8 mouse cellular contexts compared by ENCODE assay signal in genomic region chr12:69129634-69130310, GRCm38 (mm10). TPM values are rescaled to one million over a fixed set of nuclear protein-coding genes. Genes with fewer than 3 reads are reported as not detected.
DNase-seq lines count a peak whose midpoint lies in the region; ATAC-seq and TF ChIP-seq lines count a peak whose summit lies in the region.

No protein-coding gene starts in this region.

- no peaks in the 10 kb centered on the region for H3K36me3 ChIP-seq in kidney, adult 2 months (ENCODE audit: control insufficient read depth, insufficient read depth, low read length)
- H3K36me3 ChIP-seq in ES-E14 (ENCODE audit: control insufficient read depth, insufficient read depth, low read length, poor library complexity, severe bottlenecking), result no peaks in the 10 kb centered on the region
- no peaks in the 10 kb centered on the region for H3K36me3 ChIP-seq in embryonic facial prominence, embryonic 12.5 days
- H3K36me3 ChIP-seq in liver, embryonic 16.5 days (ENCODE audit: control insufficient read depth, insufficient read depth), result no peaks in the 10 kb centered on the region

- no peak for ATAC-seq in embryonic facial prominence, embryonic 12.5 days (ENCODE audit: insufficient number of reproducible peaks, insufficient read depth, low FRiP score, low TSS enrichment)
- ATAC-seq in liver, embryonic 16.5 days (ENCODE audit: low read depth), result no peak
- no peak for ATAC-seq in cerebellum, adult (ENCODE audit: insufficient number of reproducible peaks, low FRiP score, low TSS enrichment)

- H3K9ac ChIP-seq in ES-E14 (ENCODE audit: insufficient read depth, low read depth, low read length, poor library complexity, severe bottlenecking), result no peak overlapping the region
- H3K9ac ChIP-seq in embryonic facial prominence, embryonic 12.5 days, result no peak overlapping the region
- H3K9ac ChIP-seq in liver, embryonic 16.5 days (ENCODE audit: low read depth, low read length), result no peak overlapping the region

- no peak for TF ChIP-seq CTCF in kidney, adult 2 months (conservative IDR thresholded peaks at IDR 0.05; ENCODE audit: insufficient read depth, insufficient read length, low read depth, low read length)

- H3K4me3 ChIP-seq in kidney, adult 2 months (ENCODE audit: insufficient read depth, low read depth, low read length), result no peak overlapping the region
- peak overlapping the region; percentile 15 to 31; a peak in 3 of 4 replicates for H3K4me3 ChIP-seq in ES-E14 (ENCODE audit: insufficient read depth in 1 of 2, low read depth in 1 of 2, low read length in 2 of 2, poor library complexity in 1 of 2, severe bottlenecking in 1 of 2)
- H3K4me3 ChIP-seq in embryonic facial prominence, embryonic 12.5 days, result no peak overlapping the region
- peak overlapping the region; percentile 34 for H3K4me3 ChIP-seq in liver, embryonic 16.5 days (ENCODE audit: low read depth, low read length)

- in situ Hi-C loops in ES-E14 (cut with MboI; ENCODE audit: low sequenced_read_pairs in 2 of 2, unreplicated experiment in 2 of 2), result no loop called here

- H3K4me1 ChIP-seq in kidney, adult 2 months (ENCODE audit: control insufficient read depth, insufficient read depth, low read length), result no peaks in the 10 kb centered on the region
- peaks cover 6 to 9% of the 10 kb centered on the region in 2 experiments for H3K4me1 ChIP-seq in ES-E14 (ENCODE audit: control insufficient read depth in 2 of 2, insufficient read depth in 2 of 2, low read length in 2 of 2, poor library complexity in 1 of 2)
- H3K4me1 ChIP-seq in embryonic facial prominence, embryonic 12.5 days, result no peaks in the 10 kb centered on the region
- H3K4me1 ChIP-seq in liver, embryonic 16.5 days (ENCODE audit: control insufficient read depth, low read depth, low read length), result no peaks in the 10 kb centered on the region

- WGBS in kidney, adult 2 months, result 41% methylated on average over 18 of the region's 18 CpGs
- 41% methylated on average over 18 of the region's 18 CpGs for WGBS in embryonic facial prominence, embryonic 12.5 days
- 39% methylated on average over 18 of the region's 18 CpGs for WGBS in liver, embryonic 16.5 days (ENCODE audit: insufficient replicate concordance)

- H3K27ac ChIP-seq in kidney, adult 2 months (ENCODE audit: insufficient read depth, low read depth, low read length), result no peak overlapping the region
- no peak overlapping the region; the same call in 1 of the 2 replicates for H3K27ac ChIP-seq in ES-E14 (ENCODE audit: insufficient read depth, low read depth, low read length, poor library complexity, severe bottlenecking)
- H3K27ac ChIP-seq in embryonic facial prominence, embryonic 12.5 days, result no peak overlapping the region
- no peak overlapping the region for H3K27ac ChIP-seq in liver, embryonic 16.5 days (ENCODE audit: low read length)

- no peaks in the 10 kb centered on the region for H3K9me3 ChIP-seq in ES-E14 (ENCODE audit: control insufficient read depth, insufficient read depth, low read depth, low read length)
- no peaks in the 10 kb centered on the region for H3K9me3 ChIP-seq in embryonic facial prominence, embryonic 12.5 days
- H3K9me3 ChIP-seq in liver, embryonic 16.5 days (replicated peaks; ENCODE audit: control insufficient read depth, low read length), result no peaks in the 10 kb centered on the region

- H3K27me3 ChIP-seq in kidney, adult 2 months (replicated peaks; ENCODE audit: control insufficient read depth, insufficient read depth, low read length), result no peaks in the 10 kb centered on the region
- no peaks in the 10 kb centered on the region for H3K27me3 ChIP-seq in embryonic facial prominence, embryonic 12.5 days
- H3K27me3 ChIP-seq in liver, embryonic 16.5 days (ENCODE audit: control insufficient read depth, insufficient read depth, low read depth, low read length), result no peaks in the 10 kb centered on the region

- peak; percentile 2 for DNase-seq in kidney, adult 2 months
- DNase-seq in kidney, postnatal 25 days, result no peak
- peak; percentile 40 for DNase-seq in ES-E14 (ENCODE audit: low read depth, low spot score)
- no peak for DNase-seq in urinary bladder, postnatal 4 days (ENCODE audit: low spot score in 2 of 2)
- DNase-seq in left cerebral cortex, adult 18-20 months (ENCODE audit: low spot score in 2 of 2), result no peak

- no peak for TF ChIP-seq POLR2A in kidney, adult 2 months (IDR thresholded peaks at IDR 0.05; ENCODE audit: low read depth, low read length)

- H3K4me2 ChIP-seq in embryonic facial prominence, embryonic 12.5 days (replicated peaks), result peak overlapping the region; percentile 26; the same call in 1 of the 2 replicates
- peak overlapping the region; percentile 45 for H3K4me2 ChIP-seq in liver, embryonic 16.5 days (ENCODE audit: low read depth, low read length)

TF ChIP-seq in ES-E14, 5 proteins besides CTCF, POLR2A, EP300 and RAD21:
- TF ChIP-seq ZNF384 (IDR thresholded peaks at IDR 0.05; ENCODE audit: low read depth, low read length) (no peak), HCFC1 (IDR thresholded peaks at IDR 0.05; ENCODE audit: borderline replicate concordance, insufficient read depth, low read length) (no peak), MAFK (IDR thresholded peaks at IDR 0.05; ENCODE audit: insufficient read depth, low read depth, low read length) (no peak), CHD2 (IDR thresholded peaks at IDR 0.05; ENCODE audit: low read depth, low read length) (no peak), ZC3H11A (IDR thresholded peaks at IDR 0.05; ENCODE audit: borderline replicate concordance, low read depth, low read length) (no peak)

RNA-seq across cellular contexts. Expression of gene Rps29, which starts 29.2 kb away (rescaled TPM):
- polyA plus RNA-seq in kidney, adult 2 months (2012; rRNA removed), result 1,269 and 1,739 TPM in 2 replicates
- total RNA-seq in ES-E14 (2012; rRNA removed), result 5,422 and 5,676 TPM in 2 replicates
- polyA plus RNA-seq in embryonic facial prominence, embryonic 12.5 days (2016; fragmentation: Nextera tagmentation; extraction: Ambion mirVana), result 1,602 and 1,617 TPM in 2 replicates
- polyA plus RNA-seq in liver, embryonic 16.5 days (2015; fragmentation: Nextera tagmentation; extraction: Ambion mirVana), result 948 and 1,117 TPM in 2 replicates
- total RNA-seq in left cerebral cortex, adult 18-20 months (2021), result 1,000 to 10,000 TPM; 1,243 to 1,256 TPM

RNA-seq across cellular contexts. Expression of gene Lrr1, which starts 38.8 kb away (rescaled TPM):
- polyA plus RNA-seq in kidney, adult 2 months (2012; rRNA removed), result 0.14 TPM in 1 of 2 replicates, not detected in the other
- total RNA-seq in ES-E14 (2012; rRNA removed), result 4.7 and 10.4 TPM in 2 replicates
- 23.6 and 23.9 TPM in 2 replicates for polyA plus RNA-seq in embryonic facial prominence, embryonic 12.5 days (2016; fragmentation: Nextera tagmentation; extraction: Ambion mirVana)
- 14.1 and 18.5 TPM in 2 replicates for polyA plus RNA-seq in liver, embryonic 16.5 days (2015; fragmentation: Nextera tagmentation; extraction: Ambion mirVana)
- total RNA-seq in left cerebral cortex, adult 18-20 months (2021), result not detected

RNA-seq across cellular contexts. Expression of gene Rpl36al, which starts 54.1 kb away (rescaled TPM):
- polyA plus RNA-seq in kidney, adult 2 months (2012; rRNA removed), result 157 and 190 TPM in 2 replicates
- 947 and 1,086 TPM in 2 replicates for total RNA-seq in ES-E14 (2012; rRNA removed)
- polyA plus RNA-seq in embryonic facial prominence, embryonic 12.5 days (2016; fragmentation: Nextera tagmentation; extraction: Ambion mirVana), result 491 and 498 TPM in 2 replicates
- 402 and 452 TPM in 2 replicates for polyA plus RNA-seq in liver, embryonic 16.5 days (2015; fragmentation: Nextera tagmentation; extraction: Ambion mirVana)
- total RNA-seq in left cerebral cortex, adult 18-20 months (2021), result 100 to 1,000 TPM; 186 to 205 TPM

RNA-seq across cellular contexts. Expression of gene Mgat2, which starts 54.2 kb away (rescaled TPM):
- 30.8 and 32.6 TPM in 2 replicates for polyA plus RNA-seq in kidney, adult 2 months (2012; rRNA removed)
- total RNA-seq in ES-E14 (2012; rRNA removed), result 53.8 and 56.8 TPM in 2 replicates
- 56.9 TPM in 2 replicates for polyA plus RNA-seq in embryonic facial prominence, embryonic 12.5 days (2016; fragmentation: Nextera tagmentation; extraction: Ambion mirVana)
- polyA plus RNA-seq in liver, embryonic 16.5 days (2015; fragmentation: Nextera tagmentation; extraction: Ambion mirVana), result 18.0 TPM in 2 replicates
- 10 to 100 TPM; 28.4 to 31.7 TPM for total RNA-seq in left cerebral cortex, adult 18-20 months (2021)

Comparison
In these comparisons a context has a peak if more than half of its experiments do, and no peak if none do; other contexts are left out.
1. DNase-seq: peak in kidney, adult 2 months (single experiment) and ES-E14 (single experiment); none in kidney, postnatal 25 days (0 of 2), urinary bladder, postnatal 4 days (0 of 2) and left cerebral cortex, adult 18-20 months (0 of 2).
2. H3K4me3 ChIP-seq: peak in ES-E14 (2 of 2) and liver, embryonic 16.5 days (single experiment); none in kidney, adult 2 months (single experiment) and embryonic facial prominence, embryonic 12.5 days (single experiment).
3. RNA of gene Lrr1, which starts 38.8 kb away (polyA plus RNA-seq): 23.6 to 23.9 TPM in embryonic facial prominence, embryonic 12.5 days and 14.1 to 18.5 TPM in liver, embryonic 16.5 days; 0.14 TPM in kidney, adult 2 months; every median in the first group is over 10 times any median in the second.